Mouse (Mus musculus) G1E (cell line): ENCODE measurements around the gene St8sia1. TPM values are rescaled to one million over a fixed set of nuclear protein-coding genes. Genes with fewer than 3 reads are reported as not detected.

Experiments
- ATAC-seq: 2 replicates; pipeline ENCODE4 v1.8.0; 2016; ENCODE audit warnings: mild to moderate bottlenecking; ENCODE audit not compliant: insufficient number of reproducible peaks, poor library complexity, low FRiP score, severe bottlenecking; ENCODE audit errors: extremely low read depth
- DNase-seq: peaks from one replicate; pipeline ENCODE4 v3.0.0; 2012; ENCODE audit warnings: low spot score
- H3K27me3 ChIP-seq: 2 replicates; pipeline ENCODE4 v1.6.1; 2012; ENCODE audit warnings: mild to moderate bottlenecking, low read length, inconsistent platforms; ENCODE audit not compliant: insufficient read depth
- H3K36me3 ChIP-seq: replicated peaks from 2 replicates; pipeline ENCODE3; 2012; ENCODE audit warnings: mild to moderate bottlenecking, inconsistent platforms
- H3K4me1 ChIP-seq: 2 replicates; pipeline ENCODE4 v1.6.1; 2012; ENCODE audit warnings: low read depth, low read length, inconsistent platforms, mixed read lengths; ENCODE audit not compliant: insufficient read depth
- H3K4me3 ChIP-seq: 2 replicates; pipeline ENCODE4 v1.5.1; 2012; ENCODE audit warnings: low read depth, mild to moderate bottlenecking, inconsistent platforms, low read length, moderate library complexity, mixed read lengths
- H3K9me3 ChIP-seq: replicated peaks from 2 replicates; pipeline ENCODE4 v1.6.1; 2012; ENCODE audit warnings: inconsistent platforms
- CTCF ChIP-seq: IDR thresholded peaks from 2 replicates; pipeline ENCODE4 v1.5.1; 2012; ENCODE audit warnings: low read depth, low read length, inconsistent platforms, mixed read lengths
- GATA1 ChIP-seq: IDR thresholded peaks from 2 replicates; pipeline ENCODE4 v1.6.1; 2012; ENCODE audit warnings: borderline replicate concordance, low read length, inconsistent platforms, mixed read lengths
- GATA2 ChIP-seq: IDR thresholded peaks from 2 replicates; pipeline ENCODE4 v1.6.1; 2012; ENCODE audit warnings: low read depth, low read length, inconsistent platforms, borderline replicate concordance
- POLR2AphosphoS5 ChIP-seq: IDR thresholded peaks from 2 replicates; pipeline ENCODE4 v1.6.1; 2012; ENCODE audit warnings: low read depth, low read length, inconsistent platforms; ENCODE audit not compliant: insufficient replicate concordance
- TAL1 ChIP-seq: conservative IDR thresholded peaks from 2 replicates; pipeline ENCODE4 v1.6.1; 2012; ENCODE audit warnings: low read depth, low read length, inconsistent platforms, mixed read lengths
- polyA plus RNA-seq: library from polyadenylated mRNA; stranded (reverse); fragments of >175 nt; gene quantifications from 2 replicates; pipeline ENCODE4 v1.2.3, GENCODE M21; 2012
- total RNA-seq, 2 experiments: library from RNA; stranded (forward) in 1 of 2; stranded (reverse) in 1 of 2; fragments of 200-1000 nt in 1 of 2; fragments of >200 nt in 1 of 2; fragmentation: Nextera tagmentation in 1 of 2; gene quantifications; 2 replicates each; pipeline ENCODE4 v1.2.3; 2014 to 2017

Gene St8sia1
- total and polyA plus RNA-seq, 3 experiments, result 0.11 TPM; not detected in 2

GRCm38 (mm10) chr6:142888346-142888745 lies 75.9 kb downstream of the St8sia1 start:
- Histone ChIP-seq H3K4me1 (peaks cover 32% of the 10 kb centered on the region), H3K27me3 (peaks cover 6% of the 10 kb centered on the region), H3K4me3 (no peak overlapping the region), H3K36me3 (no peaks in the 10 kb centered on the region), H3K9me3 (no peaks in the 10 kb centered on the region)
- no peak for TF ChIP-seq POLR2AphosphoS5
- no peak for TF ChIP-seq CTCF
- no peak for TF ChIP-seq GATA2
- no peak for TF ChIP-seq GATA1
- TF ChIP-seq TAL1, result no peak
- DNase-seq, result no peak
- ATAC-seq, result no peak

GRCm38 (mm10) chr6:142887375-142887774 lies 76.9 kb downstream of the St8sia1 start:
- peaks cover 6% of the 10 kb centered on the region for H3K27me3 ChIP-seq
- peaks cover 32% of the 10 kb centered on the region for H3K4me1 ChIP-seq
- H3K36me3 ChIP-seq, result no peaks in the 10 kb centered on the region
- DNase-seq (no peak), ATAC-seq (no peak)
- TF ChIP-seq GATA2, result no peak
- TF ChIP-seq GATA1, result no peak
- no peak for TF ChIP-seq CTCF
- no peak for TF ChIP-seq POLR2AphosphoS5
- no peak for TF ChIP-seq TAL1
- H3K4me3 ChIP-seq, result no peak overlapping the region
- H3K9me3 ChIP-seq, result no peaks in the 10 kb centered on the region

- TF ChIP-seq GATA1 (no peak), POLR2AphosphoS5 (no peak), GATA2 (no peak), TAL1 (no peak), CTCF (no peak)
- Histone ChIP-seq H3K27me3 (peaks cover 6% of the 10 kb centered on the region), H3K4me1 (peaks cover 21% of the 10 kb centered on the region), H3K9me3 (no peaks in the 10 kb centered on the region), H3K4me3 (no peak overlapping the region), H3K36me3 (no peaks in the 10 kb centered on the region)
- DNase-seq, result no peak
- no peak for ATAC-seq
These were observed 78.7 kb downstream of the St8sia1 start for GRCm38 (mm10) chr6:142885364-142886154.

GRCm38 (mm10) chr6:142884128-142884527 lies 80.1 kb downstream of the St8sia1 start:
- Histone ChIP-seq H3K4me3 (peak overlapping the region; percentile 6; the same call in 1 of the 2 replicates), H3K27me3 (peaks cover 6% of the 10 kb centered on the region), H3K4me1 (peaks cover 14% of the 10 kb centered on the region), H3K9me3 (no peaks in the 10 kb centered on the region), H3K36me3 (no peaks in the 10 kb centered on the region)
- TF ChIP-seq GATA2 (no peak), TAL1 (no peak), CTCF (no peak)
- DNase-seq, result peak; percentile 13
- peak; percentile 67 for ATAC-seq

GRCm38 (mm10) chr6:142880849-142881470 lies 83.3 kb downstream of the St8sia1 start:
- H3K4me1 ChIP-seq, result peaks cover 16% of the 10 kb centered on the region
- TF ChIP-seq TAL1, result no peak
- no peak for TF ChIP-seq GATA2
- TF ChIP-seq CTCF, result no peak
- no peak for TF ChIP-seq POLR2AphosphoS5
- TF ChIP-seq GATA1, result no peak

GRCm38 (mm10) chr6:142878744-142879701 lies 85.2 kb downstream of the St8sia1 start:
- Histone ChIP-seq H3K4me1 (peaks cover 9% of the 10 kb centered on the region), H3K4me3 (no peak overlapping the region), H3K9me3 (no peaks in the 10 kb centered on the region), H3K27me3 (peaks cover 9% of the 10 kb centered on the region), H3K36me3 (no peaks in the 10 kb centered on the region)
- ATAC-seq (no peak), DNase-seq (no peak)
- TF ChIP-seq TAL1, result no peak
- TF ChIP-seq GATA2, result no peak
- TF ChIP-seq GATA1, result no peak
- TF ChIP-seq POLR2AphosphoS5, result no peak

More at GRCm38 (mm10) chr6:142880849-142881470, 83.3 kb downstream of the St8sia1 start:
- DNase-seq (no peak), ATAC-seq (no peak)
- Histone ChIP-seq H3K4me3 (no peak overlapping the region), H3K36me3 (no peaks in the 10 kb centered on the region), H3K9me3 (no peaks in the 10 kb centered on the region), H3K27me3 (peaks cover 3% of the 10 kb centered on the region; the same call in 1 of the 2 replicates)
